Mouse (Mus musculus) ovary, adult 18-20 months (tissue): ENCODE measurements around the gene Ankrd24.

ENCODE experiments used
- DNase-seq: peaks from one replicate; pipeline ENCODE4 v3.0.0; 2022; ENCODE audit warnings: low spot score, mixed read lengths

The Ankrd24 gene

GRCm38 (mm10) chr10:81628390-81628789, at the start of gene Ankrd24:
Gene Ankrd24, plus strand, starts transcription at chr10:81628540.
- DNase-seq: no peak

GRCm38 (mm10) chr10:81579967-81580366, 48.4 kb upstream of the Ankrd24 start:
- no peak for DNase-seq

- DNase-seq: no peak
Observed at GRCm38 (mm10) chr10:81580441-81581070, 47.8 kb upstream of the Ankrd24 start.

- DNase-seq: peak; percentile 86
Observed at GRCm38 (mm10) chr10:81583347-81583746, 45.0 kb upstream of the Ankrd24 start.

GRCm38 (mm10) chr10:81588739-81589138, 39.6 kb upstream of the Ankrd24 start:
- no peak for DNase-seq

- no peak for DNase-seq
Observed at GRCm38 (mm10) chr10:81591846-81592245, 36.5 kb upstream of the Ankrd24 start.

GRCm38 (mm10) chr10:81592631-81593030, 35.7 kb upstream of the Ankrd24 start:
- DNase-seq: no peak

GRCm38 (mm10) chr10:81593223-81593622, 35.1 kb upstream of the Ankrd24 start:
- DNase-seq: no peak

GRCm38 (mm10) chr10:81593935-81594334, 34.4 kb upstream of the Ankrd24 start:
- no peak for DNase-seq

GRCm38 (mm10) chr10:81595599-81595998, 32.7 kb upstream of the Ankrd24 start:
- DNase-seq: no peak

- DNase-seq: peak; percentile 59
Observed at GRCm38 (mm10) chr10:81596611-81597010, 31.7 kb upstream of the Ankrd24 start.

GRCm38 (mm10) chr10:81597137-81597950, 31.0 kb upstream of the Ankrd24 start:
- DNase-seq: peak; percentile 68

GRCm38 (mm10) chr10:81598342-81598741, 30.0 kb upstream of the Ankrd24 start:
- no peak for DNase-seq

GRCm38 (mm10) chr10:81598871-81599270, 29.5 kb upstream of the Ankrd24 start:
- no peak for DNase-seq

GRCm38 (mm10) chr10:81599630-81600029, 28.7 kb upstream of the Ankrd24 start:
- DNase-seq: no peak

- no peak for DNase-seq
Observed at GRCm38 (mm10) chr10:81600096-81600495, 28.2 kb upstream of the Ankrd24 start.

- peak; percentile 95 for DNase-seq
Observed at GRCm38 (mm10) chr10:81600738-81601203, 27.6 kb upstream of the Ankrd24 start, which contains the start of gene Tle6. Gene Tle6, minus strand, starts transcription at chr10:81601073.

- DNase-seq: no peak
Observed at GRCm38 (mm10) chr10:81601396-81601905, 26.9 kb upstream of the Ankrd24 start.

GRCm38 (mm10) chr10:81602741-81603151, 25.6 kb upstream of the Ankrd24 start:
- no peak for DNase-seq

GRCm38 (mm10) chr10:81604019-81604967, 24.0 kb upstream of the Ankrd24 start:
- DNase-seq: no peak

GRCm38 (mm10) chr10:81604968-81605665, 23.2 kb upstream of the Ankrd24 start:
- peak; percentile 74 for DNase-seq
